Mouse (Mus musculus) neural tube, embryonic 11.5 days (tissue): Measurements from ENCODE around the gene Tulp4. TPM values are rescaled to one million over a fixed set of nuclear protein-coding genes. Genes with fewer than 3 reads are reported as not detected.
A peak's percentile ranks its signal among the peaks of the same experiment; 100 is the strongest.

ENCODE experiments used
- ATAC-seq: fragments of 200-750 bp; cut with Nextera tagmentation; 2 replicates; pipeline ENCODE4 v1.8.0; 2017; ENCODE audit warnings: moderate number of reproducible peaks, mild to moderate bottlenecking, moderate TSS enrichment, moderate library complexity; ENCODE audit not compliant: insufficient read depth, low FRiP score, low TSS enrichment
- DNase-seq: peaks from one replicate; pipeline ENCODE4 v3.0.0-alpha.2; 2015; ENCODE audit warnings: low spot score
- H3K27ac ChIP-seq: fragments of 300-500 bp; sonication (generic); 2 replicates; pipeline ENCODE4 v1.5.1; 2014; ENCODE audit warnings: low read depth, mild to moderate bottlenecking, low read length
- H3K27me3 ChIP-seq: fragments of 300-500 bp; sonication (generic); 2 replicates; pipeline ENCODE4 v1.6.1; 2014; ENCODE audit warnings: mild to moderate bottlenecking, low read length, mixed read lengths; ENCODE audit not compliant: control insufficient read depth, insufficient read depth
- H3K36me3 ChIP-seq: fragments of 300-500 bp; sonication (generic); 2 replicates; pipeline ENCODE4 v1.6.1; 2014; ENCODE audit warnings: mild to moderate bottlenecking, low read length, moderate library complexity, mixed read lengths; ENCODE audit not compliant: control insufficient read depth, insufficient read depth
- H3K4me1 ChIP-seq: fragments of 300-500 bp; sonication (generic); 2 replicates; pipeline ENCODE4 v1.6.1; 2014; ENCODE audit warnings: low read length, mixed read lengths; ENCODE audit not compliant: control insufficient read depth, insufficient read depth
- H3K4me2 ChIP-seq: fragments of 300-500 bp; sonication (generic); 2 replicates; pipeline ENCODE4 v1.6.1; 2014; ENCODE audit warnings: low read depth, mild to moderate bottlenecking, moderate library complexity
- H3K4me3 ChIP-seq: fragments of 300-500 bp; sonication (generic); 2 replicates; pipeline ENCODE4 v1.5.1; 2014; ENCODE audit warnings: low read depth, low read length
- H3K9ac ChIP-seq: fragments of 300-500 bp; sonication (generic); 2 replicates; pipeline ENCODE4 v1.6.1; 2014; ENCODE audit warnings: mild to moderate bottlenecking, low read length
- H3K9me3 ChIP-seq: fragments of 300-500 bp; sonication (generic); 2 replicates; pipeline ENCODE4 v1.6.1; 2016; ENCODE audit warnings: low read length; ENCODE audit not compliant: control insufficient read depth
- WGBS: fragments of 180-500 bp; shearing (Covaris S2); extraction: QIAGEN DNeasy Blood & Tissue Kit; methylation state at CpG from one replicate; pipeline ENCODE4 v1.1.7; 2014; 5-methylcytosine and 5-hydroxymethylcytosine counted together
- polyA plus RNA-seq: library from polyadenylated mRNA; unstranded; fragments of >200 nt; fragmentation: Nextera tagmentation; extraction: Ambion mirVana; gene quantifications from 2 replicates; pipeline ENCODE4 v1.2.1, GENCODE M21; 2014

Gene Tulp4
- 122 and 133 TPM in 2 replicates for polyA plus RNA-seq

DNA sequence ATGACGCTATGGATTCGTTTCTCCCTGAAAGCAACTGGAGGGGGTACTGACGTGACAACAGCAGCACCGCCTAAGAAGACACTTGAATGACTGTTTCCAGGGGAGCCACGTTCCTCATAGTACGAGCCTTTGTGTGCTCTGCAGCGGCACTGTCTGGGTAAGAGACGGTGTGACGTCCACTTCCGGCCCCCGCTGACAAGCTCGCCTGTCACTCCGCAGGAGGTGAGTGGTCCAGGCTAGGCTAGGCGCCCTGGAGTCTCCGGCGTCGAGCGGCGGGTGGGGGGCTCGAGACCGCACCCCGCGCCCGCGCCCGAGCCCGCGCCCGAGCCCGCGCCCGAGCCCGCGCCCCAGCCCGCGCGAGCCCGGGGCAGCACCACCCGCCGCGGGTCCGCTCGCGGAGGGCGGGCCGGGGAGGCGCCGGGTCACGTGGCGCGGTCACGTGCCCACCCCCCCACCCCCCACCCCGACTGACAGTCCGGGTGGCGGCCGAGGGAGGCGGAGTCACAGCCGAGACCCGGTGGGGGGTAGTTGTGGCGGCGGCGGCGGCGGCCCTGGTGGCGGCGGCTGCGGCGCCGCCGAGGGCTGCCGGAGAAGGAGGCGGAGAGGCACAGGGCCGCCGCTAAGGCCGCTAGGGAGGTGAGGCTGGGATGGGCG, at the start of gene Tulp4:
Gene Tulp4, plus strand, starts transcription at position 77 of the 654 bp plus-strand sequence.
- ATAC-seq: peak; percentile 98
- Histone ChIP-seq H3K4me3 (peak within 1 kb of the TSS; percentile 88), H3K27me3 (no peaks in the 10 kb centered on the region), H3K9ac (peak within 1 kb of the TSS; percentile 97), H3K27ac (peak within 1 kb of the TSS; percentile 90), H3K9me3 (no peaks in the 10 kb centered on the region), H3K4me2 (peak within 1 kb of the TSS; percentile 52), H3K36me3 (no peaks in the 10 kb centered on the region), H3K4me1 (peaks cover 11% of the 10 kb centered on the region)
- WGBS: under 1% methylated on average over 28 of the region's 76 CpGs
- DNase-seq: peak; percentile 88

DNA sequence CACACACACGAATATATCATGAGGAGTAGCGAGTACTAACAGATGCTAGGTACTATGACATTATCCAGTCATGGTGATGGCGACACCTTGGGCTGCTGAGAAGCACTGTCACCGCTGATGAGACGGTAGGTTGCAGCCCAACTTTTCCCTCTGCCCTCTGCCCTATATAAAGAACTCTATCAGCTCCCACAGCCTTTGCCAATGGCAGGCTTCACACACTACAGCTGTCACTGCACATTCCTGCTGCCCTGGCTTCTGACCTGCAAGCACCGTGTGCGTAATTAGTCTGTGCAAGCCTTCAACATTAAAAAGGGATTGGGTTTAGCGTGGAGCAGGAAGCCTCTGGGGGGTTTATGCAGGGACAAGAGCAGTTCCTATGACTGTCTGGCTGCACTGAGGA, 43.4 kb upstream of the Tulp4 start:
- Histone ChIP-seq H3K36me3 (0 out of 2 replicates have a peak, but pooled peaks cover 4% of the 10 kb centered on the region), H3K27me3 (no peaks in the 10 kb centered on the region), H3K27ac (no peak overlapping the region), H3K9ac (no peak overlapping the region), H3K4me1 (no peaks in the 10 kb centered on the region), H3K4me3 (no peak overlapping the region), H3K4me2 (no peak overlapping the region), H3K9me3 (no peaks in the 10 kb centered on the region; the same call in 1 of the 2 replicates)
- DNase-seq (no peak), ATAC-seq (no peak)
- 87% methylated on average over 8 of the region's 8 CpGs for WGBS

DNA sequence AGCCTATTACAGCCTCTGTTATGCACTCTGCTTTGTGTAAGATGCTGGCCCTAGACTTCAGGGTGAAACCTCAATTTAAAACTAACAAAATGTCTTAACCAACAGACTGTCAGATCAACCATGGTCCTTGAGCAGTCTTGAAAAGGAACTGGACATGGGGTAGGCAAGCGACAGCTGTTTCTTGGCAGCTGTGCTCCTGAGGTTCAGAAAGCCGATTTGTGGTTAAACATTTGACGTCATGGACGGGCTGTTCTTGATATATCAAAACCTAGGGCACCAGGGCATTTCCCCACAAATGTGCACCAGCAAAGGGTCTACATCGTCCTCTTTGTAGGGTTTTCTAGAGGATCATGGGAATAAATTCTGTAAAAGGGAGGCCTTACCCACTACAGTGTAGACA, 42.7 kb upstream of the Tulp4 start:
- ATAC-seq (no peak), DNase-seq (no peak)
- Histone ChIP-seq H3K9ac (no peak overlapping the region), H3K4me1 (no peaks in the 10 kb centered on the region), H3K27me3 (no peaks in the 10 kb centered on the region), H3K27ac (no peak overlapping the region), H3K9me3 (no peaks in the 10 kb centered on the region; the same call in 1 of the 2 replicates), H3K4me2 (no peak overlapping the region), H3K4me3 (no peak overlapping the region), H3K36me3 (0 out of 2 replicates have a peak, but pooled peaks cover 4% of the 10 kb centered on the region)
- 87% methylated on average over 5 of the region's 5 CpGs for WGBS

DNA sequence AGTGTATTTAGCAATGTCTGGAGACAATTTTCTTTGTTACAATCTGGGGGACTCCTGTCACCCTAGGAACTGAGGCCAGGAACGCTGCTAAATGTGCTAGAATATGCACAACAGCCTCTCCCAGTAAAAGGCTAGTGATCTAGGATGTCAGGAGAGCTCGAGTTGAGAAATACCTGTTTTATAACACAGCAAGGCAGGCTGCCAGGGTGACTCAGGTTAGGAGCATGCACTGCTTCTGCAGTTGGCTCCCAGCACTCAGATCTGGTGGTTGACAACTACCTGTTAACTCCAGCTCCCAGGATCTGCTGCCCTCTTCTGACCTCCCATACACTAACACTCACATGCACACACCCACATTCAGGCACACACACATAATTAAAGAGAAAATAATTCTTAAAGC, 40.2 kb upstream of the Tulp4 start:
- Histone ChIP-seq H3K36me3 (peaks cover 6% of the 10 kb centered on the region; the same call in 1 of the 2 replicates), H3K9ac (no peak overlapping the region), H3K4me1 (no peaks in the 10 kb centered on the region), H3K4me2 (no peak overlapping the region), H3K27ac (no peak overlapping the region), H3K27me3 (no peaks in the 10 kb centered on the region), H3K4me3 (no peak overlapping the region), H3K9me3 (no peaks in the 10 kb centered on the region; the same call in 1 of the 2 replicates)
- no peak for ATAC-seq
- WGBS: 95% methylated on average over 2 of the region's 2 CpGs
- DNase-seq: no peak

DNA sequence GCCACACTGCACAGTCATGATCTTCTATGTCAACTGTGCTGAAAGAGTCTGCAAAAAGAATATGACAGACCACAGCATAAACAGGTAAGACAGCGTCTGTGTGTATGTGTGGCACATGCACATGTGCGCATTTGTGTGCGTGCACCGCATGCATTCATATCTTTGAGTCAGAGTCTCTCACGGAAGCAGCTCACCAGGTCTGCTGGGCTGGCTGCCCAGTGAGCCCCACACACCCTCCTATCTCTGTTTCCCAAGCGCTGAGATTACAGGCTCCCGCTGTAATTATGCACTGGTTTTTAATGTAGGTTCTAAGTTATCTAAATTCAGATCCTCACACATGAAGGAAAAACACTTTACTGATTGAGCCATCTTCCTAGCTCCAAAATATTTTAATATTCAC, 38.6 kb upstream of the Tulp4 start:
- H3K36me3 ChIP-seq: peaks cover 6% of the 10 kb centered on the region; the same call in 1 of the 2 replicates
- H3K4me1 ChIP-seq: no peaks in the 10 kb centered on the region
- DNase-seq: no peak
- no peak overlapping the region for H3K9ac ChIP-seq
- WGBS: 97% methylated on average over 7 of the region's 7 CpGs
- H3K9me3 ChIP-seq: no peaks in the 10 kb centered on the region; the same call in 1 of the 2 replicates
- H3K4me2 ChIP-seq: no peak overlapping the region
- no peak overlapping the region for H3K27ac ChIP-seq
- H3K27me3 ChIP-seq: no peaks in the 10 kb centered on the region
- no peak overlapping the region for H3K4me3 ChIP-seq
- no peak for ATAC-seq

DNA sequence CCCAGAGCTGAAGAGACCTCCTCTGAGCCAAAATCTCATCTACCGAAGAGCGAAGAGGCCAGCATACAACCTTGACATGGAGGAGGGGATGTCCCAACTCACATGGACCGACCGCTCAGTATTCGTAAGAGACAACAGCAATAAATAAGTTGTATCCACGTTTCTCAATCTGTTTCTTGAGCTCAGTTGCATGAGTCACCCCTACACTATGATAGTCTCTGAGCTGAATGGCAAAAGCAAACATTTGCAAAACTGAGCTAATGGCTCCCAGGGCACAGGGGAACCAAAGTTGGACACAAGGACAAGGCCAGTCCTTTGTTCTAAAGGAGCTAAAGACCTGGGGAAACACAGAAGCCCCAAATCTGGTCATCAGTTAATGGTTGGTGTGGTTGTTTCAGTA, 36.4 kb upstream of the Tulp4 start:
- Histone ChIP-seq H3K4me1 (no peaks in the 10 kb centered on the region), H3K36me3 (peaks cover 4% of the 10 kb centered on the region; the same call in 1 of the 2 replicates), H3K4me3 (no peak overlapping the region), H3K27ac (no peak overlapping the region), H3K9ac (no peak overlapping the region), H3K9me3 (no peaks in the 10 kb centered on the region; the same call in 1 of the 2 replicates), H3K27me3 (no peaks in the 10 kb centered on the region), H3K4me2 (no peak overlapping the region)
- DNase-seq (no peak), ATAC-seq (no peak)
- WGBS: 94% methylated on average over 6 of the region's 6 CpGs

DNA sequence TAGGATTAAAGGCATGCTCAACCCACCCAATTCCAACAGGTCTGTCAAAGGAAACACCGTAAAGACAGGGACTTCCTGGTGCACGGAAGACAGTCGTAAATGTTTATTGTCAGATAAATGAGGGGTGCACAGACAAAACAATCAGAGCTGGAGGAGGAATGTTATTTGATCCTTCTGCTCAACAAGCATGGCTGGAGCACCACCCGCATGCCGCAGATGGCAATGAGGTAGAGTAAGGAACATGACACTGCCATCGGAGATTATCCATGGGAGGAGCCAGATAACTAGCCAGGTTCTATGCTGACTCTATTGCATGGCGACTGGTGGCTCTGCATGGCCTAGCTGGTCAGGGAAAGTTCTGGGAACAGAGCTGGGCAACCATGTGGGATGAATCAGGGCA, 32.8 kb upstream of the Tulp4 start:
- no peak overlapping the region for H3K4me3 ChIP-seq
- H3K27ac ChIP-seq: no peak overlapping the region
- no peak for DNase-seq
- H3K36me3 ChIP-seq: peaks cover 2% of the 10 kb centered on the region; the same call in 1 of the 2 replicates
- no peak for ATAC-seq
- 28% methylated on average over 7 of the region's 7 CpGs for WGBS
- H3K4me2 ChIP-seq: no peak overlapping the region
- no peaks in the 10 kb centered on the region for H3K9me3 ChIP-seq
- H3K4me1 ChIP-seq: no peaks in the 10 kb centered on the region
- H3K9ac ChIP-seq: no peak overlapping the region
- no peaks in the 10 kb centered on the region for H3K27me3 ChIP-seq

DNA sequence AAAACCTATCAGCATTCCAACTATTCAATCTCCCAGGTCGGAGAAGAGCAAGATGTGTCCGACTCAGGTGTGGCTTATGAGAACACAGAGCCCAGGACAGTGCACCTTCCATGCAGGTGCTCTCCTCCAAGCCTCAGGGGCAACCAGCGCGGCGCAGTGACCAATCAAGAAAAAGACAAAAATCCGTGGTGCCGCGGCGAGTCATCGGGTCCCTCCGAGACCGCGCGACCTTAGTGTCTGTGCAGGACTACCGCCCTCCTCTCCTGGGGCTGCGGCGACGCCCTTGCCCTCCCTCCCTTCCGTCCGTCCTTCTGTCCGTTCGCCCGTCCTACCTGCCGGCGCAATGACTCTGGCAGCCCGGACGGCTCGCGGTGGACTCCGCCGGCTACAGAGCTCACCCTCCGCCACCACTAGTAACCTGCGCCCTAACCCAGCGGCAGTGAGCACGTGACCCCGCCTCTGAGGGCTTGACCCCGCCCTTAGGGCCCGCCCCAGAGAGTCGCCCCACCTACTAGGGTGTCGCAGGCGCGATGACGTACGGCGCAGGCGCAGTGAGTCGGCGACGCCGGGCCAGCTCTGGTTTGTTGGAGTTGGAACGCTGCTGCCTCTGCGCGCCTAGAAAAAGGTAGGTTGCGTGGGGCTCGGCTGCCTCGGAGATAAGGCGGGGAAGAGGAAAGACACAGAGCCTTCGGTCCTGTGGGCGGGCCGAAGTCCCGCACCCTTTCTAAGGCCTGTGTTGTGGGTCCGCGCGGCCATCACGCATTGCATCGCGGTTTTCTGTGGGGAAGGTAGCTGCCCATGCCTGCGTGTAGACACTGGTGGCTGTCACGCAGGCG, 26.7 kb upstream of the Tulp4 start, which contains the start of the genes Serac1 and Gtf2h5:
Gene Serac1, minus strand, starts transcription at position 455 of the 836 bp plus-strand sequence.
Gene Gtf2h5, plus strand, starts transcription at position 500 of the 836 bp plus-strand sequence.
- Histone ChIP-seq H3K27me3 (no peaks in the 10 kb centered on the region), H3K4me2 (peak within 1 kb of the TSS; percentile 83), H3K4me1 (no peaks in the 10 kb centered on the region), H3K4me3 (peak within 1 kb of the TSS; percentile 79), H3K9me3 (no peaks in the 10 kb centered on the region), H3K9ac (peak within 1 kb of the TSS; percentile 66), H3K36me3 (0 out of 2 replicates have a peak, but pooled peaks cover 2% of the 10 kb centered on the region), H3K27ac (peak within 1 kb of the TSS; percentile 39; the same call in 1 of the 2 replicates)
- DNase-seq: peak; percentile 98
- whole genome bisulfite sequencing: under 1% methylated on average over 68 of the region's 70 CpGs
- ATAC-seq: peak; percentile 96
